Mouse (Mus musculus): ENCODE data around the gene Slc25a40.
A peak's percentile ranks its signal among the peaks of the same experiment; 100 is the strongest.

Slc25a40 gene

DNA sequence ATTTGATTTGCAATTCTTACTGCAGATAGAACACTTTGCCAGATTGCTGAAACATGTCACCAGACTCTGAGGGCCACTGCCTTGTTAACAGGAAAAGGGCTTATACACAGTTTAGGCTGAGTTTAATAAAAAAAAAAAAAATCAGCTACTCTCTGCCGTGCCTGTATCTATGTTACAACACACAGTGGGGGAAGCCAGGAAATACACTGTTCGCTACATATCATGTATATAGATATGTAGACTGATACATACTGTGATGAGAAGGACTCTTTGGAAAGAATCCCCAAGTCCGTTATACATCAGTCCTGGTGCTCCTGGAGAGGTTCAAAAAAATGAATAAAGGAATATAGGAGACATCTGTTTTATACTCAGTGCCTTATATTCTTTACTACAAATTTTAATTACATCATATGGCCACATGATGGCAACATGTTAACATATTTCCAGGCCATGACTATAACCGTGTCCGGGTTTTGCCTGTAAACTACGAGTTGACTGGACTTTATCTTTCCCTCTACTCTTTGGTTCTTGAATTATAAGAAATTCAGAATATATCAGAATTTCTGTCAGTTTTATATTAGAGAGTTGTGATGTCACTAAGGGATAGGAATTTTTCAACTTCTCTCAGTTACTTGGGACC, 66.9 kb downstream of the Slc25a40 start:
- peak; percentile 35 for DNase-seq (ENCODE audit: low read depth, low spot score)

DNA sequence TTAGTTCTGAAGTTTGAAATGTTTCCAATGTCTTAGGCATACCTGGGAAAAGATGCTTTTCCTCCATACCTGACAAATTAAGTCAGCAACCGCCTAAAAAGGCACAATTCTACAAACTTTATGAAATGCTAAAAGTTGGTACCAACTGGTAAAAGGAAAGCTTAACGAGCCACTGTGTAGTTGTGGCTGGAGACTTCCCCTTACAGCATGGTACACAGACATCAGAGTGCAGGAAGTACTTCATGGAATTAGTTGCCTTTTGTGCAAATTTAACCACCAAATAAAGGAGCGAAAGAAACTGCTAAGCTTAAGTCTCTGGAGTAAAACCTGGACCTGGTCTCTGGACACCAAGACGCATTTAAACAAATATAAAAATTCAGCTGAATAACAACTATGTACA, 69.1 kb downstream of the Slc25a40 start:
- DNase-seq (ENCODE audit: low read depth, low spot score), result no peak
